Mouse (Mus musculus): ENCODE results near the gene Ubiad1.

GRCm38 (mm10) chr4:148487841-148488240 lies 43.3 kb upstream of the Ubiad1 start:
- TF ChIP-seq CTCF (IDR thresholded peaks at IDR 0.05; ENCODE audit: low read depth, low read length) (no peak), TAL1 (conservative IDR thresholded peaks at IDR 0.05; ENCODE audit: low read depth, low read length) (no peak), GATA1 (IDR thresholded peaks at IDR 0.05; ENCODE audit: borderline replicate concordance, low read length) (no peak), POLR2AphosphoS5 (IDR thresholded peaks at IDR 0.05; ENCODE audit: insufficient replicate concordance, low read depth, low read length) (no peak)

All from G1E (cell line).